Mouse (Mus musculus): Measurements from ENCODE around the gene Prkg2. TPM values are rescaled to one million over a fixed set of nuclear protein-coding genes. Genes with fewer than 3 reads are reported as not detected.

Gene Prkg2
- polyA plus RNA-seq, 1 experiment from 2014 or later = 1.1 TPM

- H3K4me2 ChIP-seq = no peak overlapping the region
- no peak overlapping the region for H3K4me3 ChIP-seq
- no peaks in the 10 kb centered on the region for H3K36me3 ChIP-seq
- 76% methylated on average over 3 of the region's 3 CpGs for WGBS
- ATAC-seq (ENCODE audit: low FRiP score) = no peak
- no peaks in the 10 kb centered on the region for H3K4me1 ChIP-seq (replicated peaks)
- H3K9me3 ChIP-seq = no peaks in the 10 kb centered on the region
- H3K27me3 ChIP-seq = no peaks in the 10 kb centered on the region
- no peak overlapping the region for H3K9ac ChIP-seq
- no peak overlapping the region for H3K27ac ChIP-seq
Measured at GRCm38 (mm10) chr5:98882096-98882495, 155.1 kb downstream of the Prkg2 start.

Other genes with a start within 250 kb of the Prkg2 start
- 1.1 and 1.6 TPM in 2 replicates for gene Bmp3, start 182.9 kb downstream of the Prkg2 start, polyA plus RNA-seq (2015; fragmentation: Nextera tagmentation; extraction: Ambion mirVana)